Mouse (Mus musculus) spleen, postnatal 10 days (tissue): ENCODE results near the gene Stard3.

ENCODE experiments used
- DNase-seq, 2 experiments: peaks; one replicate each; pipeline ENCODE4 v3.0.0; 2021 to 2022; ENCODE audit warnings: low spot score in 2 of 2

Stard3 gene

DNA sequence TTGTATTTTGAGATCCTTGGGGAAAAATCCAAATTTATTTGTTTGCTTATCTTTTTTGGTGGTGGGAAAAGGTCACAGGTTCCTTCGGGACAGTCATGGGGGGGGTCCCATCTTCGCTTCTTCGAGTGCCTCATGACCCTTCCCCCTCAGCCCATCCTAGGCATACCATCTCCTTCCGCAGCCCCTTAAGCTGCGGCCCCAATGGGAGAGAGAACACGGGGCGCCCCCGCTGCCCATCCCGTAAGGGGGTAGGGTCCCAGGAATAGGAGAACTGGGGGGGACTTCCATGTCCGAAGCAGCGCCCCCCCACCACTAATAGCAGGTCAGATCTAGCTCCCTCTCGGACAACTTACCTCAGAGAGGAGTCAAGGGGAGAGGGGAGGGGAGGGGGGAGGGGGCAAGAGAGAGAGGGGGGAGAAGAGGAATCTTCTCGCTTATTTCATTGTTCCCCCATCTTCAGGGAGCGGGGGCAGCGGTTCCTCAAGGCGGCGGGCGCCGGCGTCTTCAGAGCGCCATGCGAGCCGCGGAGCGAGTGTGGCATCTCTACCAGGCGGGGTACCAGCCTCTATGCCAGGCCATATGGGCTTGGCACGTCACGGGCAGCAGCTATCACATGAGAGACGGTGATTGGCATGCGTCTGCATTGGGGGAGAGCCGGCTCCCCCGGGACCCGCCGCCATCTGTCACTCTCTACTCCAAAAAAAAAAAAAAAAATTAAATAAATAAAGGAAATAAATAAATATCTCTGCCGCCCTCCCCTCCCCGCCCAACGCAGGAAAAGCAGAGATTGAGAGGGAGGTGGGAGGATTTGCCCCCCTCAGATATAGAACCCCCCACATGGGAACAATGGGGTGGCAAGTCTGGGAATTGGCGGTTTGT lies 28.8 kb upstream of the Stard3 start, which contains the start of gene Neurod2:
Gene Neurod2 (minus strand): TSS at position 568 of the 879 bp plus-strand sequence.
- DNase-seq: no peak

DNA sequence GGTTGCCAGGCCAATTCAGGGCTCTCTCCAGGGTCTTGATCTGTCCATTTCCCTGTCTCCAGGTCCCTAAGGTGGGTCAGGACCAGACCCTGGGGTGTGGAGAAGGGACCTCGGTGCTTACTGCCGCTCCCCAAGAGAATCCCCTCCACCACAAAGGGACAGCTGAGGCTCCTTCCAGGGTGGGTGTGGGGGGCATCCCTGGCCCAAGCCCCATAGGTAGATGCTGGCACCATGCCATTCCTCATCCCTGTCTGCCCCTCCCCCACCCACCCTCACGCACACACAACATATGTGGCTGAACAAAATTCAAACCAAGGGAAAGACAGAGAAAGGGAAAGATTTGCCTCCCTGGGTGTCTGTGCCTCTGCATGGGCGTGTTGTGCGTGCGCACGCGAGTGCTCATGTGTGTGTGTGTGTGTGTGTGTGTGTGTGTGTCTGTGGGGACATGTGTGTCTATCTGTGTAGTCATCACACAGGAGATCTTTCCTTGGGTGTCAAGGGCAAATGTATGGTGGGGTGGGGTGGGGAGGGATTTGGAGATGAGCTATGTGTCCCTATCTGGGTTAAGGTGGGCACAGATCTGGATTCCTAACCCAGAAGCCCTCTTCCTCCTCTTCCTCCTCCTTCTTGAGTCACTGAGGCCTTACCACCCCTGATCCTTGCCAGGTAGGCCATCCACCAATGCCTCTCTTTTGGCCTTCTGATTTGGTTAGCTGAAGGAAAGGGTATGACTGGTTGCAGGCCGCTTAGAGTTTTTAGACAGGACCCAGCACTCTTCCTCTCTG lies 28.0 kb upstream of the Stard3 start:
- no peak for DNase-seq

DNA sequence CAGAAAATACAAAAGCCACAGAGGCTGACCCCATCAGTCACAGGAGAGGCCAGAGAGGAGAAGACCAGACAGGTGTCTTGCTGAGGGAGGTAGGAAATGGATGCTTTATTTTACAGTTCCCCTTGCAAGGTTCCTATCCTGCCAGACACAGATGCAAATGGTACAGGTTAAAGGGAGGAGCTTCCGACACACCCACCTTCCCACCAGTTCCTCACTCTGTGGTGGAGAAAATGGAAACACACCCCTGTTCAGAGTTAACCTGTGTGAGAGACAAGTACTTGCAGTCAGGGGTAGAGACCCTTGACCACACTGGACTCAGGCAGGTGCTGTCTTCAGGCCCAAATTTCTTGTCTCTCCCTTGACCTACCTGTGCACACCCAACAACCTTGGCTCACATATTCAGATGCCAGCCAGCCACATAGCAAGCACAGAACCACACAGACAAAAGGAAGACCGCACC lies 27.4 kb upstream of the Stard3 start:
- no peak for DNase-seq

DNA sequence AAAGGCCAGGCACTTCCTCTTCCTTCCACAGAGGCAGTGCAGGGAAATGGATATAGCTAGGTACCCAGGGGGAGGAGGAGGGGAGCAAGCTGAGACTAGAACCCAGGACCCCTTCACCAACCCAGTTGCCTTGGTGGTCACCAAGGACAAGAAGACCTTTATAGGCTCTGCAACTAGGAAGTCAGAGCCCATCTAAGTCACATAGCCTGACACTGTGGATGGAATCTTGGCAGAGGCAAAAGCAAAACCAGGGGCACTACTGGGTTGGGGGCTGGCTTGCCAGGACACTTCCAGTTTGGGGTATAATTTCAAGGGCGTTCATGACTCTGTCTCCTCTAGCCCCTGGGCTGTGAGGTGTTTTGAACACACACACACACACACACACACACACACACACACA lies 26.8 kb upstream of the Stard3 start:
- DNase-seq: no peak

DNA sequence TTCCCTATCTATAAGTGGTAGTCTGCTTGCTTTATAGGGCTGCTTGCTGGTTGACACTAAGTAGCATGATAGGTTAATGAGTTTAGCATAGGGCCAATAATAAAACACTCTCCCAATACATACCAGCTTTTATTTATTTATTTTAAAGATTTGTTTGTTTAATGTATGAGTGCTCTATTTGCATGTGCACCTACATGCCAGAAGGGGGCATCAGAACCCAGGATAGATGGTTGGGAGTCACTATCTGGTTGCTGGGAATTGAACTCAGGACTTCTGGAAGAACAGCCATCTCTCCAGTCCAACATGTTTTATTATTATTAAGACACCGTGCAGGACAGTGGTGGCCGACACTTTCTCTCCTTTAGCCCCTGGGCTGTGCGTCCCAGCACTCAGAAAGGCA lies 26.0 kb upstream of the Stard3 start:
- no peak for DNase-seq

DNA sequence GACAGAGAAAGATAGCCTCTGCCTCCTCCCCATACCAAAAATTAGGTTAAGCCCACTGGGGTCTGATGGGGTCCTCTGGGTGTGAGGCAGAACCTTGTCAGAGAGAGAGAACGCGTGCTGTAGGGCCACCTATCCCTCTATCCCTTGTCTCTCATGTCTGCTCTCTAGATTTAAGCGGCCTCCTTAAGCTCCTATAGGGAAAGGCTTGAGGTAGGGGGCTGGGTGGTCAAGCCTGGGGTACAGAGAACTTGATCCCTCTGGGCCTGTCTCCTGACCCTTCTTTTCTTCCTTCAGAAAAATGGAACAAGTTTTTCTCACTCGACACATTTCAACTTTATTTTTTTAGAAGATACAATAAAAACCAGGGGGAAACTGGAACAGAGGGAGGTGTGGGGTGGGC lies 25.3 kb upstream of the Stard3 start:
- DNase-seq: no peak

DNA sequence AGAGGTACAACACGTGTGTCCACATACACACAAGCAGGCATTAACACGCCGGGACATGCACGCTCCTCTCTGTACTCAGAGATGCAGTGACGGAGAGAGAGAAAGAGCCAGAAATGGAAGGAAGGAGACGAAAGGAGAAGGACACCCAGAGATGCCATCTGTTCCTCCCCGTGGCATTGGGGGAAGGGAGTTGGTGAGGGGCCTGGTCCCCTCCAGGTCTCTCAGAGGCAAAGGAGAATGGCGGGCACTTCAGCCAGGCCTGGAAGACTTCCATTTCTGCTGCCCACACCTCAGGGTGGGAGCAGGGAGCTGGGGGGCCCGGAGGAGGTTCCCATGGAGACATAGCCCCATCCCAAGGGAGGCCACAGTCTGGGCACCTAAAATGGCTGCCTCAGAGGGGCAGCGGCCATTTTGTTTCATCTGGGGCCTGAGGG lies 24.9 kb upstream of the Stard3 start:
- DNase-seq: no peak

DNA sequence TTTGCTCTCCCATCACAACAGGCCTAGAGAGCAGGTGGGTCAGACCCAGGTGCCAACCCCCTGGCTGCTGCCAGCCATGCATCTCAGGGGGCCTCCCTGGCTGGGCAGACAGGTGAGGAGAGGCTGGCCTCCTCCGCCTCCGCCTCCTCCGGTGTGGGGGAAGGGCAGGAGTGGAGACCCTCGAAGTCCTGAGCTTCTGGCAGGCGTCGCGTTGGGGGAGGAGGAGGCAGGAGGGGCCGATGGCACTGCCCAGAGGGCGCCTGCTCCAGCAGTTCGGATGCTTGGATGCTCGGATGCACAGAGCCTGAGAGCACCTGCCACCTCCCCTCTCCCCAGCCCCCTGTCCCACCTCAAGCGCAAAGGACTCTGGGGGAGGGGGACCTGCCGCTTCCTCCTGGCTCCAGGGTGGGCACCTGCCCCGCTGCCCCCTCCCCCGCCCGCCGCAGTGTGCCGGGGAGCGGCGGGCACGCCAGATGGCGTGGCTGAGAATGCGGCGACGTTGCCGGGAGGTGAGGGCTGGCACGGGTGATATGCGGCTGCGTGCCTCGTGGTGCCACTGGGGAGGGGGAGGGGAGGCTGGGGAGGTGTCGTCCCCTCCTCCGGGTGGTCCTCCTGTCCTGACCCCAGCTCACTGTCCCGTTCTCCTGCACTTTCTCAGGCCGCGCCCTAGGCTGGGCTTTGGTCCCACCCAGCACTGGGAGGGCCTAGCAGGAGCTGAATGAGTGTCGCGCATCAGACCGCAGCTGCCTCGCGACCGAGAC lies 24.0 kb upstream of the Stard3 start:
- DNase-seq: no peak

DNA sequence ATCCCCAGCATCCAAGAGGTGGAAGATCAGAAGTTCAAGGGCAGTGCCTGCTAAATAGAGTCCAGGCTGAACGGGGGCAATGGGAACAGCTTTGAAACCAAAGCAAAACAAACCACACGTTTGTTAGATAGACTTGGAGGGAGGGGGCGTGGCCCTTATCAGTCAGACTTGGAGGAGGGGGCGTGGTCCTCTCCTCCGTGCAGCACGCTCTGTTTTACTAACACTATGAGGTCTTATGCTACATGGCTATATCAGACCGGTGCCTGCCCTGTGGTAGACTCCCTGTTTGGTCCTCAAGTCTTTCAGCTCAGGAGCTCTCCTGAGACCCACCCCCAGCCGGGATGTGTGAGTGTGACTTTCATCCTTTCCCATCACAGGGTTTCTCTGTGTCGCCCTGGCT lies 22.9 kb upstream of the Stard3 start:
- DNase-seq: no peak

DNA sequence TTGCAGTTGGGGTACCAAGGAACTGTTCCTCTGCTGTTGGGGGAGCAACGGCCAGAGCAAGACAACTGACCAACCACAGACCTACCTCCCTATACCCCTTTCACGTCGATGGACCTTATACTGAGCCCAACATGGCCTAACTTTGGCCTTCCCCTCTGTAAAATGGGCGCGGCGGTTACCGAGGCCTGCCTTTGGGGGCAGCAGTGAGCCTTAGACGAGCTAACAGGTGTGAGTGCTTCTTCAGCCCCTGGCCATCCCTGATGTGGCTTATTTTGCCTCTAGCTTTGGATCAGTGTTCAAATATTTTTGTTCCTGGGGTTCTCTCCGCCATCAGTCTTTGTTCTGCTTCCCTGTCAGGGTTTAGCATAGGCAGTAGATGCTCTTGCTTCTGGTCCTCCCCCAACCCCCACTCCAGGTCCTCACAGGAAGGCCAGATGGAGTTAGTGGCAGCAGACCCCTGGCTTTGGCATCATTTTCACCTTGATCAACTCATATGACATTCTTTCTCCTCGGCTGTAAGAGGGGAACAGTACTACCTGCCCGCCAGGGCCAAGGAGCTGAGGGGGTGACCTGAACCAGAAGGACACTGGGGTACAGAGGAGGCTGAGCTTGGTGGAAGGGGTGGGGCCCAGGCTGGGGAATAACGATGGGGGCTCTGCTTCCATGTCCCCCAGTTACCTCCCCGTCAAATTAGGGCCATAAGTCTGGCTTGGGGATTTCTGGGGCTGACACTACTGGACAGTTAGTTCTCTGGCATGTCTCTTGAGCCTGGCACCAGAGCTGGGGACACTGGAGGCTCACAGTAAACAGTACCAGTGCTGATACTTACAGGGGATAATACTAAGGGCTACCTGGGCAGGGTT lies 21.7 kb upstream of the Stard3 start:
- DNase-seq: peak in 1 of 2 experiments; percentile 73

DNA sequence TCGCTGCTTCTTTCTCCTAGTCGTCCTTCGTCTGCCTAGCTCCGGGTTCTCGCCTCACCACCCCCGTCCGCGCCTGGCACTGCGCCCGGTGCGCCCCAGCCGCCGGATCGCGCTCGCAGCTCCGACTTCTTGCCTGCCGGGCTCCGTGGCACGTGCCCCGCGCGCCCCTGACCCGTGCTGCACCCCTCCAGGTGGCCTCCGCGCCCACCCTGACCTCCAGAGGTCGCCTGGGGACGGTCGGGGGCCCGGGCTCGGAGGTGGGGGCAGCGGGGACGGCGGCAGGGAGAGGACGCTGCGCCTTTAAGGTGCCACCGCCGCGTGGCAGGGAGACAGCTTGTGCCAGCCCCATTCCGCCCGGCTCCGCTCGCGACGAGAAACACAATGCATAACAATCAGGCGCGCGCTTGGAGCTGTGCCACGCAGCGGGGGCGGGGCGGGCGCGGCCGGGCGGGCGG lies 19.6 kb upstream of the Stard3 start:
- peak; percentile 29 to 47 for DNase-seq

DNA sequence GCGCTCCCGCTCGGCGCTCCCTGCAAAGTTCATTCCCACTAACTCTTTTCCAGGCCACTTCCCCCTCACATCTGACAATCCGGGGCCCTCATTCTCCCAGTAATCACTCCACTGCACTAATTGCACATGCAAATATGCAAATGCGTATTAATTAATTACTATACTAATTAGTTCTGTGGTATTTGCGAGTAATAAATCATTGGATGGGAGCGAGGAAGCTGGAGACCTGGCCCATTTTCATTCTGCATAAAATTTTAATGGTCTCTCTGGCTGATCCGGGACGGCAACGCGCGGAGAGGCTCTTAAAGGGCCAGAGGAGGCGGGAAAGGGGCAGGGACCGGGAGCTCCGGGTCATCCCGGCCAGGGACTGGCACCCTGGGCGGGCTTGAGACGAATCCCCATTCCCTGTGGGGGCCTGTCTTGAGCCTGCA lies 19.1 kb upstream of the Stard3 start:
- DNase-seq: no peak

DNA sequence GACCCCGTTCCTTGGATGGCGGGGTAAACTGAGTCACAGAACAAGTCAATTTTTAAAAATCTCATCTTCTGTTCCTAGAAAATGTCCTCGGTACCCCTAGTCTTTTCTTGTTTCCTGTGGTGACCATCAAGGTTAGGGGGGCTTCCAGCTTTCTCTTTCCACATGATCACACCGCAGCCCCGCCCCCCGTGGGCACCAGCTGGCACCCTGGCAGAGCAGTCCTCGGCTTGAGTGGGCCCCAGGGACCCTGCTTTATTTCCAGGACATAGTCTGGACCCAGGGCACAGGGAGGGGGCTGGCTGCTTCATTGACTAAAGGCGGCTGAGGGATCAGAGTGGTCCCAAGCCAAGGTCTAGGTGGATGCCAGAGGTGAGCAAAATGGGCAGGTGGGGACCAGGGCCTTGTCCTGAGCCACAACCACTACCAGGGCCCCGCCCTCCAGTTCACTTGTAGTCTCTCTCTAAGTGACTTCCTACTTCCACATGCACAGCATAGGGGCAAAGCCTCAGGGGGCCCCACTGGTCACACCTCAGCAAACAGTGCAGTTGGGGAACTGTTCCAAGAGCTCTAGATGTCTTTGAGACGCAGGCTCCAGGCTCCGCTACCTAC lies 18.4 kb upstream of the Stard3 start:
- peak in 1 of 2 experiments; percentile 69 for DNase-seq

DNA sequence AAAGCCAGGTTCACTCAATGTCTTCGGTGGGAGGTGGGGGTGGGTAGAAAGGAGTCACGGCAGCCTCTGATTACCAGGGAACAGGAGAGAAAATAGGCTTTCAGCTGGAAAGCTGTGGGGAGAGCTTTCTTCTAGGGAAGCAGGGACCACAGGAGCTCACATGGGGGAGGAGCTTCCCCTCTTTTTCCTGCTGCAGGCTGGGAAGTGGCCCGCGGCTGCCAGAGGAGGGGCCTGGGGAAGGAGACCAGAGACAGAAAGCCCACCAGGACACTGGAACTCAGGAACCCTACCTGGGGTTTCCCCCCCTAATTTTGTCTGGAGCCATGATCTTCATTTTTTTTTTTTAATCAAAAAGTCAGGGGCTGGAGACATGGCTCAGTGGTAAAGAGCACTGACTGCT lies 17.6 kb upstream of the Stard3 start:
- no peak for DNase-seq

DNA sequence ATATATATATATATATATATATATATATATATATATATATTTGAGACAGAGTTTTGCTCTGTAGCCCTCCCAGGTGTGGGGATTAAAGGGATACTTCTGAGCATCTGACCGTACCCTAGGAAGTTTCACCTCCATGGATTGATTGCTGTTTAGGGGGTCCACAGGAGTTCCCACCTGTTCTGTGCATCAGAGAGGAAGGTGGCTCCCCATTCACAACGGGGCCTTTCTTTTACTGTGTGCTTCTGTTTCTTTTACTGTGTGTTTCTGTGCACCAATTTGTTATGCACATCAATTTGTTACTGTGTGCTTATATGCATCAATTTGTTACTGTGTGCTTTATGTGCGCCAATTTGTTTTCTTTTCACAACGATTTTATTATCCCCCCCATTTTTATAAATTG lies 17.0 kb upstream of the Stard3 start:
- DNase-seq: no peak

DNA sequence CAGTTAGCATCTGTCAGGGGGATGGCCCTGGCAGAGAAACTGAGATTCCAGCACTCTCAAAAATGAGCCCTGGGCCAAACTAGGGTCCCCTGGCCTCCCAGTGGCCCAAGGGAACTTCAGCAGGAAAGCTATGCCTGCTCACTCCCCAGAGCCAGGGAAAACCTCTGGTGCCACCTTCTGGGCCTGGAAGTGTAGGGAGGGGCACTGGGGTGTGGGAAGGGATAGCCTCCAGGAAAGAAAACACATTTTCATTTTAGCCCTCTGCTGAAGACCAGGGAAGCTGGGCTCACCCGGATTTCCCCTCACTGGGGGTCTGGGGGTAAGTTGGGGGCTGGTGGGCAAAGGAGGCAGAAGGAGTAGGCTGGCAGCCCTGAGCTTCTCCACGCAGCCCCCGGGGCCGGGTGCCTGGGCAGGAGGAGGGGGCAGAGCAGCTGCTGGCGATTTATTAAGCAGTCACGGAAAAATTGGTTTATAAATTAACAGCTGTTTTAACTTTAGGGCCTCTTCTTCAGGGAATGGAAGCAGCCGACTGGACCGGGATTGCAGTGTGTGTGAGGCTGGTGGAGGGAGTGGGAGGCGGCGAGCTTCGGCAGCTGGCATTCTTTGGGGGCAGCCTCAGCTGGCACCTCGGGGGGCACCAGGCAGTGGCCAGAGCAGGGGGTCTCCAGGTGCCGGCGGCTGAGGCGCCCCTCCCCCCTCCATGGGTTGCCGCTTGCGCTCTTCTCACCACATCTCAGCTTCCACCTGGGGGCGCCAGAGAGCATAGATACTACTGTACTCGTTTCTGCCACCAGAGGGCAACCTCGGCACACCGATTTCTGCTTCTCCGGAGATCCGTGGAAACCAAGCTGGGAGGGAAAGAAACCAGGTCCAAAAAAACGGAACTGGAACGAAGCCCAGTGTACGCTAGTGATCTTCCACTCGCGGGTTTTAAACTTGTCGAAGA lies 15.9 kb upstream of the Stard3 start:
- peak; percentile 92 to 95 for DNase-seq

DNA sequence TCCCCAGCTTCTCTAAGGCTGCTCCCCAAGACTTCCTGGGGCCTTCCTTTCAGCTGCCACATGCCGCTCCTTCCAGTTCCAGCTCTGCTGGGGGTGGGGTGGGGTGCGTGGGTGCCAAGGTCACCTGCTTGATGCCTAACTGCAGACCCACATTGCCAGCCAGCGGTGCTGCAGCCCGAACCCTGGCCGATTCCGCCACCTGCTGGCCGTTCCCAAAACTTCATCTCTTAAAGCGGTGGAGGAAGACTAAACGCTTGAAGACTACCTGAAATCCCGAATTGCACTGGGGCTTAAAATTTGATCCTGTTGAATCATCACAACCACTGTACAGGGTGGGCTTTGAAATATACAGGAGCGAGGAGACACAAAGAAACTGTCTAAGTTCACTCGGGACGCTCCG lies 12.9 kb upstream of the Stard3 start:
- DNase-seq: peak; percentile 72 to 83

DNA sequence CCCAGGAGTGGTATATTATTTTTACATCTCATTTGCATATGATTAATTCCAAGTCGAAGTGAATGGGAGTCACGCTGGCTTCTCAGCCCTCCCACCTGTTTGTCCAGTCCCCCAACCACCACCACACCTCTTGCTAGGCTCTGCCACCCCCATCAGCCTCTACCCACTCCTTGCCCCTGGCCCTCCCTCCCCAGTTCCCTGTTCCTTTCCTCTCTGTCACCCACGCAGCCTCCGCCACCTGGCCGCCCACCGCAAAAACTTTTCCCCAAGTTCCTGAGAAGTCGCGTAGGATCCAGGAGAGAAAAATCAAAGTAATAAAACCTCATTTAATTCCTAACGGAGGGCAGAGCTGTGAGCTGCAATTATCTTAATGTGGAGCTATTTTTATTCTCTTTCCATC lies 12.0 kb upstream of the Stard3 start:
- DNase-seq: no peak

DNA sequence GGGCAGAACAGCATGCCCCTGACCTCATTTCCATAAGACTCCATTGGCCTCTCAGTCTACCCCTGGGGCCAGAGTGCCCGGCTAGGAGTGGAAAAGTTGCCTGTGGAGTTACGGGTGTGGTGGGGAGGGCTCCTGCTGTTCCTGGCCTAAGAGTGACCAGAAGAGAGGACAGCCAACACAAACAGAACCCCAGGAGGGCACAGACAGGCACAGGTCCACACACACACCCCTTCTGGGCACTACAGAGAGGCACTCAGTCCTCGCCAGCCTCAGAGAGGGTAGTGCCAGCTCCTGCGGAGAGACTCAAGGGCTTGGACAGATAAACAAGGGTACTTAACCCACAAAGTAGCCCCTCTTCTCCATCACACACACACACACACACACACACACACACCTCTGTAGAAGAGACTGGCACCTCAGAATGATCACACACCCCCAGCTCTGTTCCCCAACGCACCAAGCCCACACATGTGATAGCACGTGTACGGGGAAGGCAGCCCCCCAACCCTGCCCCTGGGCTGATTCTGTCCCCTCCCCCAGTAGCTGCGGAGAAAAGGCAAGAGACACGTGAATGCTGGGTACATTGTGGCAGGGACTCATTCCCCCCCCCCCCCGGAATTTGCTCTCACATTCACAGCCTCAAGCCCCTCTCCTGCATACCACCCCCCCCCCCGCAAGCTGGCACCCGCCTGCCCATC lies 10.6 kb upstream of the Stard3 start:
- DNase-seq: no peak
